Mouse (Mus musculus) midbrain, postnatal 0 days (tissue): ENCODE results near the gene Nfib. TPM values are rescaled to one million over a fixed set of nuclear protein-coding genes. Genes with fewer than 3 reads are reported as not detected.

ENCODE experiments used
- ATAC-seq: fragments of 200-750 bp; cut with Nextera tagmentation; 2 replicates; pipeline ENCODE4 v1.8.0; 2017; ENCODE audit warnings: moderate number of reproducible peaks, mild to moderate bottlenecking, moderate TSS enrichment, moderate library complexity; ENCODE audit not compliant: low FRiP score
- DNase-seq: peaks from one replicate; pipeline ENCODE4 v3.0.0-alpha.2; 2015; ENCODE audit warnings: low spot score
- H3K27ac ChIP-seq: fragments of 300-500 bp; sonication (generic); 2 replicates; pipeline ENCODE4 v1.5.1; 2014; ENCODE audit warnings: low read depth, mild to moderate bottlenecking, low read length, mixed read lengths
- H3K27me3 ChIP-seq: fragments of 300-500 bp; sonication (generic); 2 replicates; pipeline ENCODE4 v1.6.1; 2014; ENCODE audit warnings: low read length, control low read depth, mixed read lengths; ENCODE audit not compliant: insufficient read depth
- H3K36me3 ChIP-seq: fragments of 300-500 bp; sonication (generic); 2 replicates; pipeline ENCODE4 v1.6.1; 2014; ENCODE audit warnings: low read length, control low read depth, mixed read lengths; ENCODE audit not compliant: insufficient read depth
- H3K4me1 ChIP-seq: fragments of 300-500 bp; sonication (generic); 2 replicates; pipeline ENCODE4 v1.6.1; 2014; ENCODE audit warnings: mild to moderate bottlenecking, control low read depth, antibody characterized with exemption, low read length, mixed read lengths; ENCODE audit not compliant: insufficient read depth
- H3K4me2 ChIP-seq: fragments of 300-500 bp; sonication (generic); 2 replicates; pipeline ENCODE4 v1.6.1; 2014; ENCODE audit warnings: low read depth, mild to moderate bottlenecking, low read length, mixed read lengths; ENCODE audit not compliant: poor library complexity, severe bottlenecking
- H3K4me3 ChIP-seq: fragments of 300-500 bp; sonication (generic); 2 replicates; pipeline ENCODE4 v1.5.1; 2014; ENCODE audit warnings: low read depth, mild to moderate bottlenecking, low read length, moderate library complexity
- H3K9ac ChIP-seq: fragments of 300-500 bp; sonication (generic); replicated peaks from 2 replicates; pipeline ENCODE4 v1.6.1; 2014; ENCODE audit warnings: mild to moderate bottlenecking, low read length, moderate library complexity, mixed read lengths; ENCODE audit not compliant: poor library complexity, severe bottlenecking
- H3K9me3 ChIP-seq: fragments of 300-500 bp; sonication (generic); 2 replicates; pipeline ENCODE4 v1.6.1; 2016; ENCODE audit warnings: low read length, control low read depth
- CTCF ChIP-seq: IDR thresholded peaks from 2 replicates; pipeline ENCODE4 v1.5.1; 2016; ENCODE audit warnings: antibody characterized with exemption, mild to moderate bottlenecking
- WGBS: fragments of 180-500 bp; shearing (Covaris S2); extraction: QIAGEN DNeasy Blood & Tissue Kit; methylation state at CpG from one replicate; pipeline ENCODE4 v1.1.7; 2014; 5-methylcytosine and 5-hydroxymethylcytosine counted together
- polyA plus RNA-seq: library from polyadenylated mRNA; unstranded; fragments of >200 nt; fragmentation: Nextera tagmentation; extraction: Ambion mirVana; gene quantifications from 2 replicates; pipeline ENCODE4 v1.2.1, GENCODE M21; 2015
- total RNA-seq: library from RNA; depleted of rRNA; stranded (reverse); fragments of >200 nt; gene quantifications from 2 replicates; pipeline ENCODE4 v1.2.3, GENCODE M21; 2014; rRNA removed

Nfib gene
- total and polyA plus RNA-seq, 2 experiments from 2014 or later, result 27.7 to 62.8 TPM

DNA sequence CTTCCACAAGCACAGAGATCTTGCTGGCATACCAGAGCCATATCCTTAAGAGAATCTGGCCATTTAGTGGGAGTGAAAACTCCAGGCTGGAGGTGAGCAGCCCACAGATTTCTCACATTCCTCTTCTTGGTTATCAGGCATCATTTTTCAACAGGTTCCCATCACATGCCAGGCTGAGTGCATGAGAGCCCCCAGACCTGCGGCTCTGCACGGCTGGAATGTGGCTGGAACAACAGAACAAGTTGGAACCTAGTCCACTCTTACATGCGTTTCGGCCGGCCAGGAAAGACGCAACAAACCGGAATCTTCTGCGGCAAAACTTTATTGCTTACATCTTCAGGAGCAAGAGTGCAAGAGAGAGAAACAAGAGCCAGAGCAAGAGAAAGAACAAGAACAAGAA is 453.5 kb downstream of the Nfib start:
- no peaks in the 10 kb centered on the region for H3K36me3 ChIP-seq
- no peaks in the 10 kb centered on the region for H3K4me1 ChIP-seq
- ATAC-seq (no peak), DNase-seq (no peak)
- WGBS, result 96% methylated on average over 8 of the region's 8 CpGs
- no peak overlapping the region for H3K9ac ChIP-seq
- no peak overlapping the region for H3K4me2 ChIP-seq
- no peak overlapping the region for H3K4me3 ChIP-seq
- no peak for TF ChIP-seq CTCF
- H3K27ac ChIP-seq, result no peak overlapping the region
- H3K9me3 ChIP-seq, result no peaks in the 10 kb centered on the region
- no peaks in the 10 kb centered on the region for H3K27me3 ChIP-seq

DNA sequence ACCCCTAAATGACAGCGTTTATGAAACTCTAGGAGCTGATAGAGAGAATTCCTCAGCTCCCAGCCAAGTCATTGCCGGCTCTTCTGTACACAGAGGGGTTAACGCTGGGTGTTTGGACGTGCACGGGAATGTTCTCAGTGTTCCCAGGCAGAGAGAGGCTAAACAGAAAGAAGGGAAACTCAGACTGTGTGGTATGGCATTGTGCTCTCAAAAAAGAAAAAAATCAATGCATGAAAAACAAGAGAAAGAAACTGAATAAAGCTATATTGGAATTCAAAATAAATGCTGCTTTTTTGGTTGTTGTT is 455.2 kb downstream of the Nfib start:
- no peak overlapping the region for H3K4me3 ChIP-seq
- DNase-seq (no peak), ATAC-seq (no peak)
- no peak for TF ChIP-seq CTCF
- no peaks in the 10 kb centered on the region for H3K27me3 ChIP-seq
- H3K9ac ChIP-seq, result no peak overlapping the region
- 58% methylated on average over 5 of the region's 5 CpGs for WGBS
- H3K4me2 ChIP-seq, result no peak overlapping the region
- H3K4me1 ChIP-seq, result no peaks in the 10 kb centered on the region
- H3K9me3 ChIP-seq, result no peaks in the 10 kb centered on the region
- H3K27ac ChIP-seq, result no peak overlapping the region
- H3K36me3 ChIP-seq, result no peaks in the 10 kb centered on the region

DNA sequence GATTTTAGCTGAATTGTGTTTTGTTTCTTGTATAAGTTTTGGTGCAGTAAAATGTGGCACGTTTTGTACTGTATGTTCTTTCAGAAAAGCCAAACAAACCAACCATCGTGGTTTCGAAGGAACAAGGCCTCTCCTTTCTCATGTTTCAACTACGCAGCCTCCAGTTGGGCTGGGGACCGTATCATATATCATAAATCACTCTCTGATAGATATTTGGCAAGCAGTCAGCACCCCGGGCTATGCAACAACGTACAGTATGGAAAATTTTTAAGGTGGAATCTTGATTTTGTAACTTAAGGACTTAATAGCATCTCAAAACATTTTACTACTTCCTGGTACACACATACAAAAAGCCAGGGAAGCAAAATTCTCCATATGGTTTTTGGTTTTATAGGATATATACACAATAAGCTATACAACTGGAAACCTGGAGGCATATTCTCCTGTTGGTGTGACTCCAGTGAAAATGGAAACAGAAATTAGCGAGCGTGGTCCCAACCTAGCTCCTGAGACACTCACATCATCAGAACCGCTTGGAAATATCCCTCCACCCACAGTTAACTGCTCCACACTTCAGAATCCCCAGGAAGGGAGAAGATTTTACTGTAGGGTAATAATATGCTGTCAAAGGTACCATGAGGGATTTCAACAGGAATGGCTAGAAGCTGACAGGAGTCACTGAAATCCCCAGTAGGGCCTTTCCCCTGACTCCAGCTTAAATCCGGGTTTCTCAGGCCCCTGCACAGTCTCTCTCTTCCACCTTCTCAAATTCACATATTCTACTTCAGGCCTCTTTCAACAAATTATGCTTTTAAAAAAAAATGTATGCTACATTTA is 455.8 kb downstream of the Nfib start:
- no peaks in the 10 kb centered on the region for H3K27me3 ChIP-seq
- no peak overlapping the region for H3K9ac ChIP-seq
- no peak overlapping the region for H3K27ac ChIP-seq
- WGBS, result 83% methylated on average over 11 of the region's 11 CpGs
- no peaks in the 10 kb centered on the region for H3K4me1 ChIP-seq
- no peak overlapping the region for H3K4me3 ChIP-seq
- TF ChIP-seq CTCF, result no peak
- DNase-seq (no peak), ATAC-seq (no peak)
- H3K4me2 ChIP-seq, result no peak overlapping the region
- H3K36me3 ChIP-seq, result no peaks in the 10 kb centered on the region
- no peaks in the 10 kb centered on the region for H3K9me3 ChIP-seq

DNA sequence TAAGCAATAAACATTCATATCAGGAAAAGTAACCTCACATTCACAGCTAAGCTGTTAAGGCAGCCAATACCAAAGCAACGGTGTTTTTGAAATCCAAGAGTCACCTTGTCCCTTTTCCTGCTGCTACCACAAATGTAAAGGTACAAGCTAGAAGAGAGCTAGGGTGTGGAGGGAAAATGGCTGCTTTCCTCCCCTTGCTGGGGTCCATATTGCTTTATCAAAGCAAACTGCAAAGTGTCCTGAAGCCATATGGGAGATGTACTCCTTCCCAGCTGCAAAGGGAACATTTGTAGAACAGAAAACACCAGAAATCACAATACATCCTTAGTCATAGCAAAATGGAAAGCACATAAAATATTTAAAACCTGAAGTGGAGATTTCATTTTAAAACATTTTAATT is 456.6 kb downstream of the Nfib start:
- H3K27me3 ChIP-seq, result no peaks in the 10 kb centered on the region
- H3K9ac ChIP-seq, result no peak overlapping the region

DNA sequence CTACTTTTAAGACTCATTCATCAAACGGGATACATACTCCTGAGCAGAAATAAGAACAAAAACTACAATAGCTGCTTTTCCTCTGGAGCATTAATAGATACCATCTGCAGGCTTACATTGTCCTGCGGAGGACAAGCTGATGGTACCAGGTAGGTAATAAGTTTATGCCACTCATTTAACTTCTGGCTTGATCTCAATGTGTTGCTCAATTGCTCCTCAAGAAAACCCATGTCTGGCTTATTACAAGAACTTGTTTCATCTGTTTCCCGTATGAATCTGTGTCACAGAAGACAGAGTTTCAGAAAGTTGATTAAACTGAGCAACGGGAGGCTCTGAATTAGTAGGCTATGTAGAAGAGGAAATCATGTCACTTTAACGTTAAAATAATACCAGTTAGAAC is 457.5 kb downstream of the Nfib start:
- H3K9ac ChIP-seq, result no peak overlapping the region
- H3K4me3 ChIP-seq, result no peak overlapping the region
- no peak overlapping the region for H3K27ac ChIP-seq
- DNase-seq (no peak), ATAC-seq (no peak)
- no peak for TF ChIP-seq CTCF
- no peaks in the 10 kb centered on the region for H3K27me3 ChIP-seq
- WGBS, result 90% methylated on average over 5 of the region's 5 CpGs
- H3K36me3 ChIP-seq, result no peaks in the 10 kb centered on the region
- H3K4me2 ChIP-seq, result no peak overlapping the region
- no peaks in the 10 kb centered on the region for H3K9me3 ChIP-seq
- no peaks in the 10 kb centered on the region for H3K4me1 ChIP-seq

More for the DNA sequence above, 456.6 kb downstream of the Nfib start:
- Histone ChIP-seq H3K9me3 (no peaks in the 10 kb centered on the region), H3K36me3 (no peaks in the 10 kb centered on the region), H3K27ac (no peak overlapping the region), H3K4me2 (no peak overlapping the region), H3K4me1 (no peaks in the 10 kb centered on the region), H3K4me3 (no peak overlapping the region)
- WGBS, result 77% methylated on average over 1 of the region's 1 CpGs
- DNase-seq, result no peak
- ATAC-seq, result no peak
- TF ChIP-seq CTCF, result no peak

DNA sequence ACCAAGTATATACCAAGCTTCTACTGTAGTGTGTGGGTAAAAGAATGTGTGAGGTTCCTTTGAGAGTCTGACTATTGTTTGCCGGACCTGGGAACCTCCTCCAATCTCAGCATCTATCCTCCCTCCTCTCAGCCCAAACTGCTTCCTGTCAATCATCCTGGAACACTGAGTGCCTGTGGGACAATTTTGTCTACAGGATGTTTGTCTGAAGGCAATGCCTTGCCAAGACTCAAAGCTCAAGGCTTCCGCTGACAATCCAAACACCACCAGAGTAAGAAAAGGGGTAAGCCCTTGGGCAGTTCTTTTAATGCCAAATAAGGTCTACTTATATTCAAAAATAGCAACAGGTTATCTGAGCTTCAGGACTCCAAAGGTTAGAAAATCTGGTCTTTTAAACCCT is 459.3 kb downstream of the Nfib start:
- no peaks in the 10 kb centered on the region for H3K36me3 ChIP-seq
- 75% methylated on average over 2 of the region's 2 CpGs for WGBS
- no peak for TF ChIP-seq CTCF
- no peak overlapping the region for H3K27ac ChIP-seq
- ATAC-seq (no peak), DNase-seq (no peak)
- no peak overlapping the region for H3K4me3 ChIP-seq
- H3K4me1 ChIP-seq, result no peaks in the 10 kb centered on the region
- no peak overlapping the region for H3K9ac ChIP-seq
- no peaks in the 10 kb centered on the region for H3K27me3 ChIP-seq
- no peak overlapping the region for H3K4me2 ChIP-seq
- no peaks in the 10 kb centered on the region for H3K9me3 ChIP-seq

Other genes starting within 250 kb of the Nfib start
- gene Zdhhc21, start 154.2 kb upstream of the Nfib start, total RNA-seq, result 50.3 and 55.1 TPM in 2 replicates
- gene Zdhhc21, start 154.2 kb upstream of the Nfib start, polyA plus RNA-seq, result 11.5 and 14.8 TPM in 2 replicates
- gene Cer1, start 179.4 kb upstream of the Nfib start, total RNA-seq, result not detected in 2 replicates
- gene Cer1, start 179.4 kb upstream of the Nfib start, polyA plus RNA-seq, result not detected in 2 replicates